Mouse (Mus musculus) lung, embryonic 16.5 days (tissue): Measurements from ENCODE around the gene Rbks. TPM values are rescaled to one million over a fixed set of nuclear protein-coding genes. Genes with fewer than 3 reads are reported as not detected.

Experiments used
- ATAC-seq: fragments of 200-750 bp; cut with Nextera tagmentation; 2 replicates; pipeline ENCODE4 v1.8.0; 2017; ENCODE audit warnings: low read depth, mild to moderate bottlenecking, moderate library complexity
- H3K27ac ChIP-seq: fragments of 300-500 bp; sonication (generic); 2 replicates; pipeline ENCODE4 v1.5.1; 2014; ENCODE audit warnings: mild to moderate bottlenecking, control low read depth, low read length
- H3K27me3 ChIP-seq: fragments of 300-500 bp; sonication (generic); 2 replicates; pipeline ENCODE4 v1.6.1; 2014; ENCODE audit warnings: low read depth, low read length, mixed read lengths; ENCODE audit not compliant: control insufficient read depth, insufficient read depth
- H3K36me3 ChIP-seq: fragments of 300-500 bp; sonication (generic); 2 replicates; pipeline ENCODE4 v1.6.1; 2014; ENCODE audit warnings: low read length; ENCODE audit not compliant: control insufficient read depth, insufficient read depth
- H3K4me1 ChIP-seq: fragments of 300-500 bp; sonication (generic); replicated peaks from 2 replicates; pipeline ENCODE4 v1.6.1; 2014; ENCODE audit warnings: low read length, mixed read lengths; ENCODE audit not compliant: control insufficient read depth, insufficient read depth
- H3K4me2 ChIP-seq: fragments of 300-500 bp; sonication (generic); 2 replicates; pipeline ENCODE4 v1.6.1; 2014; ENCODE audit warnings: low read depth, low read length, control low read depth
- H3K4me3 ChIP-seq: fragments of 300-500 bp; sonication (generic); 2 replicates; pipeline ENCODE4 v1.5.1; 2014; ENCODE audit warnings: mild to moderate bottlenecking, low read length, control low read depth
- H3K9ac ChIP-seq: fragments of 300-500 bp; sonication (generic); 2 replicates; pipeline ENCODE4 v1.6.1; 2014; ENCODE audit warnings: low read length, control low read depth
- H3K9me3 ChIP-seq: fragments of 300-500 bp; sonication (generic); 2 replicates; pipeline ENCODE4 v1.6.1; 2016; ENCODE audit warnings: low read length; ENCODE audit not compliant: control insufficient read depth
- WGBS: fragments of 180-500 bp; shearing (Covaris S2); extraction: QIAGEN DNeasy Blood & Tissue Kit; methylation state at CpG from one replicate; pipeline ENCODE4 v1.1.7; 2014; 5-methylcytosine and 5-hydroxymethylcytosine counted together
- polyA plus RNA-seq: library from polyadenylated mRNA; unstranded; fragments of >200 nt; fragmentation: Nextera tagmentation; extraction: Ambion mirVana; gene quantifications from 2 replicates; pipeline ENCODE4 v1.2.1, GENCODE M21; 2015

Rbks gene
- polyA plus RNA-seq, 1 experiment from 2014 or later, result 5.1 TPM

DNA sequence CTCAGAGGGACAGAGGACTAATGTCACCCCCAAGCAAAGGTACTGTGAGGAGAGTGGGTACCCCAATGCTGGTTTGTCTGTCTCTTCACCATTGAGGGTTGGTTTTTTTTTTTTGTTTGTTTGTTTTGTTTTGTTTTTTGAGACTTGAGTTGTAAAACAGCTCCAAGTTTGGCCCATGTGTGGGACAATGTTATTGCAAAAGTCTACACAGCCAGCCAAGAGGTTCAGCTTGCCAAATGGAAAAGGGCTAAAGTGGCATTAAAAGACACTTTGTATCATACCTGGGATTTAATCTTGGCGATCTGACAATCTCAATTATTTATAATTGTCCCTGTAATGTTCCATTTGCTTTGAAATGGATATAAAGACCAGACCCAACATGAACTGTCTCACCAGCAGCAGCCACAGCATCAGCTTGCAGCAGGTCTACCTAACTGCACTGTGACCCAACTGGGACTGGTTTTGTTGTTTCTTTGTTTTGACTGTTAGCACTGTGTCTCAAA is 41.7 kb downstream of the Rbks start:
- Histone ChIP-seq H3K9ac (no peak overlapping the region), H3K4me3 (no peak overlapping the region), H3K27ac (no peak overlapping the region), H3K9me3 (0 out of 2 replicates have a peak, but pooled peaks cover 2% of the 10 kb centered on the region), H3K4me2 (no peak overlapping the region), H3K36me3 (no peaks in the 10 kb centered on the region), H3K4me1 (no peaks in the 10 kb centered on the region), H3K27me3 (no peaks in the 10 kb centered on the region)
- ATAC-seq, result no peak
- 85% methylated on average over 1 of the region's 1 CpGs for WGBS

DNA sequence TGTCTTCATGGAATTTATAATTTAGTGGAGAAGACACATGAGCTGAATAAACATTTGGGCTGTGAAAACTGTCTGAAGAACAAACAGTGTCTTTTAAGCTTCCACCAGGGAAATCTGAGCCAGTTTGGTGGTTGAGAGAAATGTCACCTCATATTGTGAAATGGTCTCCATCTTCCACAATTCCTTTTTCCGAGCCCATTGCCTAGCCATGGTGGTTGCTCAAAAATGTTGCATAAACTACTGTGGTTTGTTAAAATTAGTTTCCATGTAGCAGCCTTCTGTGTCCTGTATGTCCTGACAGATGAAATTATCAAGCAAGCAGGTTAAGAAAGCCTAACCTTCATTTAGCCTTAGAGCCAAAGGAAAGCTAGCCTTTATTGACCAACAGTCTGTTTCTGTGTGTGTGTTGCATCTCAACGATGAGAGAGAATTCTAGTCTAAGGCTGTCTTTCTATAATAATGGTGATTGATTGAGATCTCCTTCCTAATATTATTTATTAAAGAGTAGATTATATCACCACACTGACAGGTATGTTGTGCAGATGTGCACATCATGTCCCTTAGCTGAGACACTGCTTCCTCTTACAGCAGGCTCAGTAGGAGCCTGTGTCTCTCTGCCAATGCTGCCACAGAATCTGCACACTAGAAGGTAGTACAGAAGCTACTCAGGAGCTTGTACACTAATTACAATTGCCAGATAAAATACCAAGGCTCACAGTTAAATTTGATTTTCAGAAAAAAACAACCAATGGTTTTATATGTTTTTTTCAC is 46.7 kb downstream of the Rbks start:
- Histone ChIP-seq H3K27ac (no peak overlapping the region), H3K4me2 (no peak overlapping the region), H3K4me1 (no peaks in the 10 kb centered on the region), H3K9me3 (0 out of 2 replicates have a peak, but pooled peaks cover 2% of the 10 kb centered on the region), H3K4me3 (no peak overlapping the region), H3K36me3 (no peaks in the 10 kb centered on the region), H3K9ac (no peak overlapping the region), H3K27me3 (no peaks in the 10 kb centered on the region)
- ATAC-seq, result no peak
- WGBS, result 89% methylated on average over 2 of the region's 2 CpGs

DNA sequence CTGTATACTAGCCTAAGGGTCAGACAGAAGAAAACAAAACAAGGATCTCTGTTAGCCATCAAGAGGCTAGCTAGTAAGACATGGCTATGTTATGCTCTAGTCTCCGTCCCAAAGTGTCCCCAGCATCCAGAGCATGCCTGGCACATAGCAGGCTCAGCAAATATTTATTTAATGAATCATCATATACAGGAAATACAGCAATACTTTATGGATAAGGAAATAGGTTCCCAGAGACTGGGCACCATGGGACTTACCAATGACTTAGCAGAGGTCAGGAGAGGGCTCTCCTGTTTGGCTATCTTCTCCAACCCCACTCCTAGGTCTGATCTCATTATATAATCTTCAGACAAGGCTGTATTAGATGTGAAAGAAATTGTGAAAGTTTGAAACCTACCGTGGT is 50.1 kb downstream of the Rbks start:
- H3K9ac ChIP-seq, result no peak overlapping the region
- no peak overlapping the region for H3K4me2 ChIP-seq
- H3K4me3 ChIP-seq, result no peak overlapping the region
- no peaks in the 10 kb centered on the region for H3K9me3 ChIP-seq
- no peak overlapping the region for H3K27ac ChIP-seq
- H3K27me3 ChIP-seq, result no peaks in the 10 kb centered on the region
- no peak for ATAC-seq
- H3K36me3 ChIP-seq, result 0 out of 2 replicates have a peak, but pooled peaks cover 2% of the 10 kb centered on the region
- 51% methylated on average over 2 of the region's 2 CpGs for WGBS
- no peaks in the 10 kb centered on the region for H3K4me1 ChIP-seq

DNA sequence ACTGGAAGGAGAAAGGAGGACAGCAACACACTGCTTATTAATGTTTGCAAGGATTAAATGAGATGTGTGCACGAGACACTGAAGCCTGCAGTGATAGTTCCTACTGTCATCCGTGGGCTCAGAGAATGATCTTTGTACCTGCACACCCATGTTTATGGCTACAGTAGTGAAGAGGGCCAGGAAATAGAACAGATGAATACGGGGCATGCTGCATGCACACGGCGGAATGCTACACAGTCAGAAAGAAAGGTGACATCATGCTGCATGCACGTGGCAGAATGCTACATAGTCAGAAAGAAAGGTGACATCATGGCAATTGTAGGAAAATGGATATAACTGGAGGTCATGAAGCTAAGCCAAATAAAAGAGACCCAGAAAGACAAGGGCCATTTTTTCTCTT is 50.9 kb downstream of the Rbks start:
- Histone ChIP-seq H3K36me3 (0 out of 2 replicates have a peak, but pooled peaks cover 2% of the 10 kb centered on the region), H3K4me3 (no peak overlapping the region), H3K27ac (no peak overlapping the region), H3K27me3 (no peaks in the 10 kb centered on the region), H3K9ac (no peak overlapping the region), H3K4me1 (no peaks in the 10 kb centered on the region), H3K9me3 (no peaks in the 10 kb centered on the region), H3K4me2 (no peak overlapping the region)
- WGBS, result 79% methylated on average over 6 of the region's 6 CpGs
- no peak for ATAC-seq

DNA sequence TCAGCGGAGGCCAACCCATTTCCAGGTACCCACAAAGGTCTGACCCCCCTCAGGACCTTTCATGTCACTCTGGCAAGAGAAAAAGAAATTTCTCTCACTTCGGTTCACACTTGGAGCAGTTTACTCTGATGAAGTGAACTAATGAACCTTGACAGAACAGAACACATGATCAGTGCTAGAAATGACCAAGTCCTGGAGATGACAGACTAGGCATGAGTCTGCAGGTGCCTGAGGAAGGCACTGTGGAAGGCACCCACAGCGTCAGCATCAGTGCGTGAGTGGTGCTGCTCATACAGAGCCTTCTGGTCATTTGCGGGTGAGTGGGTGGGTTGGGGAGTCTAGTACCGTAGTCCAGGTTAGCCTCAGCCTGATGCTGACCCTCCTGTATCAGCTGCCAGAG is 51.6 kb downstream of the Rbks start:
- Histone ChIP-seq H3K4me1 (no peaks in the 10 kb centered on the region), H3K9me3 (no peaks in the 10 kb centered on the region), H3K4me3 (no peak overlapping the region), H3K4me2 (no peak overlapping the region), H3K9ac (no peak overlapping the region), H3K27me3 (no peaks in the 10 kb centered on the region), H3K36me3 (0 out of 2 replicates have a peak, but pooled peaks cover 2% of the 10 kb centered on the region), H3K27ac (no peak overlapping the region)
- no peak for ATAC-seq
- WGBS, result 89% methylated on average over 6 of the region's 6 CpGs

DNA sequence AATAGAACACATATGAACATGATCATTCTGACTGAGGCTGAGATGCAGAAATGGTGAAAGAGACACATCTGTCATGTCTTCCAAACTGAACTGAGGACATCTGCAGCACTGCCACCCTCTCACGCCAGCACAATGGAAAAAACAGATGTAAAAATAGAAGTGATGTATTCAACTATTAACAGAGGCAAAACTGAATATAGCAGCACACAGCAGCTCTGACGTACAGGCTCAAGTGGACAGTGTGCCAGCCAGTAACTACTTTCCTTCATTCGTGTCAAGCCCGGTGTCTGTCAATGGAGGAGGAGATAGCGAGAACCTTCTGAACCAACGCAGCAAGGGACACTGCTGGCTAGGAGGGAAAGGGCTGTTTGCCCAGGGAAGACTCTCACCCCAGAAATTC is 52.6 kb downstream of the Rbks start:
- no peak for ATAC-seq
- Histone ChIP-seq H3K36me3 (0 out of 2 replicates have a peak, but pooled peaks cover 2% of the 10 kb centered on the region), H3K4me2 (no peak overlapping the region), H3K4me1 (no peaks in the 10 kb centered on the region), H3K27ac (no peak overlapping the region), H3K9ac (no peak overlapping the region), H3K9me3 (no peaks in the 10 kb centered on the region), H3K4me3 (no peak overlapping the region), H3K27me3 (no peaks in the 10 kb centered on the region)
- 85% methylated on average over 6 of the region's 6 CpGs for WGBS

DNA sequence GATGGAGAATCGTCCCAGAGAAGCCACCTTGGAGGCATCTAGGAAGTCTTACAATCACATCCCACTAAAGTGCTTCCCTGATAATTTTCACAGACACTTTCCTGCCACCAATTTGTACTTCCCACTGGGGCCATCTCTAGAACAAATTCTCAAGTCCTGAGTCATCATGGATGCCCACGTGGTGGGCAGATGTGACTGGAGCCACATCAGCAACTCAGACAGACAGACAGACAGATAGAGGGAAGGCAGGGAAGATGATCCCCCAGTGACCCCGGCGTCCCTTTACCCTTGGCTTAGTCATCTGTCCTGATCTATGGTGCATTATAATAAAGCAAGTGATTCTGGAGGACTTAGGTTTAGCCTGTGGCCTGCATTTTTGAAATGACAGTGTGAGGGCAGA is 53.2 kb downstream of the Rbks start:
- Histone ChIP-seq H3K4me1 (no peaks in the 10 kb centered on the region), H3K36me3 (0 out of 2 replicates have a peak, but pooled peaks cover 2% of the 10 kb centered on the region), H3K4me3 (no peak overlapping the region), H3K4me2 (no peak overlapping the region), H3K9me3 (no peaks in the 10 kb centered on the region), H3K9ac (no peak overlapping the region), H3K27me3 (no peaks in the 10 kb centered on the region), H3K27ac (no peak overlapping the region)
- ATAC-seq, result no peak
- 77% methylated on average over 4 of the region's 4 CpGs for WGBS

DNA sequence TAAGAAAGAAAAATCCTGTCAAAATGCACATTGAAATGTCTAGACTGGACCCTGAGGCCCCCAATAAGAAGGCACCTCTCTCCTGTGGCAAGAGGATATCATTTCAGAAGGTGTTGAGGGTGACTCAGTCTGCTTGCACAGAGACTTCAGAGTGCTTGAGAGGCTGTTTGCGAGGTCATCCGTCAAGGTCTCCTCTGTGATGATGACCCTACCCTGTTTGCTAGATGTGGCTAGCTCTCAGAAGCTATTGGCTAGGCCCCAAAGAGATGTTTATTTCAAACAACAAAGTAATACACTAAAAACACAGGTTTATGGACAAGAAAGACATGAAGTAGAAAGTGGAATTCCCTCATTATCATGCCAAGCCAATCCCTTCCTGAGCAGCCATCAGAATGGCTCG is 55.1 kb downstream of the Rbks start:
- no peak for ATAC-seq
- WGBS, result 88% methylated on average over 3 of the region's 3 CpGs
- Histone ChIP-seq H3K4me2 (no peak overlapping the region), H3K27me3 (no peaks in the 10 kb centered on the region), H3K4me1 (no peaks in the 10 kb centered on the region), H3K27ac (no peak overlapping the region), H3K36me3 (0 out of 2 replicates have a peak, but pooled peaks cover 2% of the 10 kb centered on the region), H3K9me3 (no peaks in the 10 kb centered on the region), H3K9ac (no peak overlapping the region), H3K4me3 (no peak overlapping the region)

DNA sequence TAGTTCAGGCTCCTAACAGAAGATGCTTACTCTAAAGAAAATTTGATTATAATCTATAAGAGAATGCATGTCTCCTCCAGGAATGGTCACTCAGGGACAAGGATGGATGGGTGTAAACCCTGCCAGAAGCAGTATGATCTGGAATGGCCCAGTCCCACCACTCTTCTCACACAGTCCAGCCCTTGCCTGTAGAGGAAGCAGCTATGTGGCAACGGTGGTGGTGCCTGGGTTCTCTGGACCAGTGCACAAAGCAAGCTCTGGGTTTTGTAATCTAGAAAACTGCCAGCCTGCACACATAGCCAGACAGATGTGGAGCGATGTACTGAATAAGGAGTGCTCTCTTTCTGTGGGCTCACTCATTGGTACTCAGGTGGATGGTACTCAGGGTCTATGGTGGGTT is 56.9 kb downstream of the Rbks start:
- H3K9me3 ChIP-seq, result no peaks in the 10 kb centered on the region
- no peak overlapping the region for H3K4me3 ChIP-seq
- no peak overlapping the region for H3K27ac ChIP-seq
- 0 out of 2 replicates have a peak, but pooled peaks cover 2% of the 10 kb centered on the region for H3K36me3 ChIP-seq
- 86% methylated on average over 2 of the region's 2 CpGs for WGBS
- H3K27me3 ChIP-seq, result no peaks in the 10 kb centered on the region
- H3K4me2 ChIP-seq, result no peak overlapping the region
- no peak overlapping the region for H3K9ac ChIP-seq
- no peak for ATAC-seq
- no peaks in the 10 kb centered on the region for H3K4me1 ChIP-seq
